Mouse (Mus musculus) cerebellum, adult 2 months (tissue): ENCODE data around the gene Gm20547.

ENCODE experiments used
- CTCF ChIP-seq: fragments of 200-500 bp; IDR thresholded peaks from 2 replicates; pipeline ENCODE4 v1.5.1; 2011; ENCODE audit warnings: low read depth, mild to moderate bottlenecking, control low read depth, low read length, moderate library complexity, borderline replicate concordance; ENCODE audit not compliant: insufficient read depth
- POLR2A ChIP-seq: fragments of 200-500 bp; IDR thresholded peaks from 2 replicates; pipeline ENCODE4 v1.6.1; 2011; ENCODE audit warnings: low read length, control low read depth, borderline replicate concordance; ENCODE audit not compliant: insufficient read depth

GRCm38 (mm10) chr17:34836155-34836855 lies 45.5 kb downstream of the Gm20547 start:
- TF ChIP-seq CTCF (no peak), POLR2A (no peak)
